Mouse (Mus musculus): ENCODE measurements around the gene Lcor. TPM values are rescaled to one million over a fixed set of nuclear protein-coding genes. Genes with fewer than 3 reads are reported as not detected.

Lcor gene
- total RNA-seq, 2 experiments from 2014 or later, result 21.7 to 23.8 TPM

Small RNA genes lying within 50 kb of the gene (microRNA-seq; reads per million reads assigned to microRNA genes)
- gene Mir8091, result not detected

Other genes starting within 250 kb of the Lcor start
- 100 to 1,000 TPM; 115 to 127 TPM for gene Tm9sf3, start 218.6 kb upstream of the Lcor start, total RNA-seq (2021)
- 1 to 10 TPM; 2.5 to 2.8 TPM for gene Pik3ap1, start 97.5 kb upstream of the Lcor start, total RNA-seq (2021)
- gene Gm340, start 99.7 kb downstream of the Lcor start, total RNA-seq (2021), result 10 to 100 TPM; 10.6 to 11.0 TPM